In the genomic region with DNA sequence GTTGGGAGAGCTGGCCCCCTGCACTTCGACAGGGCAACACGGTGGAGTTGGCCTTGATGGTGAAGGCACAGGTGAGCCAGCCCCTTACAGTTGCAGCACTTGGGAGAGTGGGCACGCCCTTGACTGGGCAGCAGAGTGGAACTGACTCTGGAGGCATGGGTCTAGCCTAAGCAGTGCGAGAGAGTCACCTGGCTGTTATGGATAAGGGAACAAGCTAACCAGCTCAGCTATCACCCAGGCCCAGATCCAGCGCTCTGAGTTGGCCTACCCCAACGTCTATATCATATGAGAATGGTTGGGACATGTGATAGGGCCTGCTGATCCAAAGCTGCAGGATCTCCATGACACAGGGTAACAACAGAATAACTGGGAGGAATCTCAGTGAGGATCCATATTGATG, we compare ENCODE assay signal across 14 mouse cellular contexts. TPM values are rescaled to one million over a fixed set of nuclear protein-coding genes. Genes with fewer than 3 reads are reported as not detected.
DNase-seq lines count a peak whose midpoint lies in the region; ATAC-seq and TF ChIP-seq lines count a peak whose summit lies in the region.
"Had no signal": no experiment of that assay in that cellular context is flagged by ENCODE, and none has a peak within 500 bp of the region (broad histone marks: within the 10 kb centered on the region; RNA-seq: fewer than 3 reads in every experiment).

No protein-coding gene starts in this region.

- TF ChIP-seq CTCF in kidney, postnatal 0 days (IDR thresholded peaks at IDR 0.05; ENCODE audit: low read depth) = no peak

- no peak overlapping the region for H3K27ac ChIP-seq in kidney, postnatal 0 days
- no peak overlapping the region for H3K27ac ChIP-seq in kidney, embryonic 16.5 days (ENCODE audit: low read length)
- H3K27ac ChIP-seq: left cerebral cortex, adult 2 months had no signal

- 82% methylated on average over 6 of the region's 6 CpGs for WGBS in kidney, postnatal 0 days
- 83% methylated on average over 6 of the region's 6 CpGs for WGBS in kidney, embryonic 16.5 days

- H3K36me3 ChIP-seq in kidney, postnatal 0 days (ENCODE audit: insufficient read depth, low read length) = no peaks in the 10 kb centered on the region
- H3K36me3 ChIP-seq in kidney, embryonic 16.5 days (ENCODE audit: insufficient read depth, low read length) = no peaks in the 10 kb centered on the region

- no peak overlapping the region for H3K9ac ChIP-seq in kidney, postnatal 0 days (ENCODE audit: low read depth, low read length)
- H3K9ac ChIP-seq in kidney, embryonic 16.5 days (replicated peaks; ENCODE audit: low read length) = no peak overlapping the region

- no peaks in the 10 kb centered on the region for H3K27me3 ChIP-seq in kidney, postnatal 0 days (ENCODE audit: insufficient read depth, low read length)
- H3K27me3 ChIP-seq in kidney, embryonic 16.5 days (ENCODE audit: insufficient read depth, low read length) = no peaks in the 10 kb centered on the region

- H3K4me1 ChIP-seq in kidney, postnatal 0 days (replicated peaks; ENCODE audit: insufficient read depth, low read length) = no peaks in the 10 kb centered on the region
- no peaks in the 10 kb centered on the region for H3K4me1 ChIP-seq in kidney, embryonic 16.5 days (ENCODE audit: insufficient read depth, low read length)

- no peak overlapping the region for H3K4me3 ChIP-seq in kidney, postnatal 0 days (replicated peaks; ENCODE audit: low read depth, low read length)
- no peak overlapping the region for H3K4me3 ChIP-seq in kidney, embryonic 16.5 days (ENCODE audit: low read length)
- H3K4me3 ChIP-seq: left cerebral cortex, adult 2 months had no signal

- DNase-seq in kidney, postnatal 0 days (ENCODE audit: low spot score) = no peak
- DNase-seq in liver = peak; percentile 40
- no peak for DNase-seq in retina, postnatal 1 day
- no peak for DNase-seq in cerebellum, adult 9-11 months
- no peak for DNase-seq in left cerebral cortex, postnatal 36 days (ENCODE audit: low spot score in 2 of 2)
- DNase-seq: cerebellum, adult 18-20 months; heart, adult 11 months; heart, postnatal 14 days; kidney, adult 2 months had no signal

- intact Hi-C loops in left cerebral cortex, postnatal 36 days (cut with DNase I) = no loop called here

- ATAC-seq in kidney, postnatal 0 days (replicated peaks; ENCODE audit: low FRiP score, low read depth) = 0 out of 2 replicates have a peak, but pooled peaks have one; percentile 29
- no peak; the same call in 1 of the 2 replicates for ATAC-seq in kidney, embryonic 16.5 days (ENCODE audit: low FRiP score, low TSS enrichment)
- ATAC-seq in common myeloid progenitor, adult 5-6 weeks (replicated peaks; ENCODE audit: low read depth, poor library complexity, severe bottlenecking) = peak; percentile 45
- ATAC-seq in megakaryocyte-erythroid progenitor cell, adult 5-6 weeks (replicated peaks; ENCODE audit: low FRiP score, low TSS enrichment, poor library complexity, severe bottlenecking) = peak; percentile 94
- ATAC-seq: Patski had no signal

- no peaks in the 10 kb centered on the region for H3K9me3 ChIP-seq in kidney, postnatal 0 days (replicated peaks; ENCODE audit: low read length)
- no peaks in the 10 kb centered on the region for H3K9me3 ChIP-seq in kidney, embryonic 16.5 days (ENCODE audit: low read length)

- H3K4me2 ChIP-seq in kidney, postnatal 0 days (ENCODE audit: low read length) = no peak overlapping the region
- H3K4me2 ChIP-seq in kidney, embryonic 16.5 days (replicated peaks; ENCODE audit: low read depth, low read length) = no peak overlapping the region

RNA-seq across cellular contexts. Expression of gene Apbb1ip, which starts 18.3 kb away (rescaled TPM):
- polyA plus RNA-seq in kidney, postnatal 0 days (2015; fragmentation: Nextera tagmentation; extraction: Ambion mirVana) = 2.9 and 3.5 TPM in 2 replicates
- polyA plus RNA-seq in kidney, embryonic 16.5 days (2015; fragmentation: Nextera tagmentation; extraction: Ambion mirVana) = 1.7 and 1.8 TPM in 2 replicates
- 24.3 and 43.8 TPM in 2 replicates for total RNA-seq in common myeloid progenitor, adult 5-6 weeks (2017)
- 128 and 143 TPM in 2 replicates for total RNA-seq in megakaryocyte-erythroid progenitor cell, adult 5-6 weeks (2014; fragmentation: Nextera tagmentation)
- total RNA-seq in megakaryocyte-erythroid progenitor cell, adult 5-6 weeks (2017) = 14.0 and 21.9 TPM in 2 replicates
- 1 to 10 TPM; 5.8 to 5.9 TPM for total RNA-seq in left cerebral cortex, postnatal 36 days (2021)
- polyA plus RNA-seq: Patski had no signal
